Mouse (Mus musculus) kidney, postnatal 25 days (tissue): ENCODE measurements around the gene Cpeb4.

Experiments used
- DNase-seq, 2 experiments: peaks; one replicate each; pipeline ENCODE4 v3.0.0; 2021; ENCODE audit warnings: mixed read lengths in 2 of 2

Cpeb4 gene

GRCm38 (mm10) chr11:31902251-31903001 lies 30.4 kb downstream of the Cpeb4 start:
- no peak for DNase-seq

DNA sequence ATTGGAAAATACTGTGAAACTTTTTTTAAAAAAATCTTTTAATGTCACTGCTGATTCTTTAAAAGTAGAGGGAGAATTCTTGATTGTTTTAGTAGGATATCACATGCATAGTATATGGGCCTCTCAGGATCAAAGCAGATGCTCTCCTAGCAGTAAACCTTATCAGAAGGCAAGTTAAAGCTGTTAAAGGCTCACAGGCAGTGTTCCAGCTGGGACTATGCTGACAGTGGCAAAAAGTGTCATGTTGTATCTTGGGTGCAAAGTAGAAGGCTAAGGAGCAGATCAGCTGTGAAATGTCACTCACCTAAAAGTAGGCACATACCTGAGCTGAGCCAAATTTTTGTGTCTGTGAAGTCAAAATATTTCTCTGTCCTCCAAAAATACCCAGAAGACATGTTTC lies 34.5 kb downstream of the Cpeb4 start:
- DNase-seq: peak; percentile 29 to 37

GRCm38 (mm10) chr11:31907650-31908049 lies 35.6 kb downstream of the Cpeb4 start:
- DNase-seq: peak in 1 of 2 experiments; percentile 20

DNA sequence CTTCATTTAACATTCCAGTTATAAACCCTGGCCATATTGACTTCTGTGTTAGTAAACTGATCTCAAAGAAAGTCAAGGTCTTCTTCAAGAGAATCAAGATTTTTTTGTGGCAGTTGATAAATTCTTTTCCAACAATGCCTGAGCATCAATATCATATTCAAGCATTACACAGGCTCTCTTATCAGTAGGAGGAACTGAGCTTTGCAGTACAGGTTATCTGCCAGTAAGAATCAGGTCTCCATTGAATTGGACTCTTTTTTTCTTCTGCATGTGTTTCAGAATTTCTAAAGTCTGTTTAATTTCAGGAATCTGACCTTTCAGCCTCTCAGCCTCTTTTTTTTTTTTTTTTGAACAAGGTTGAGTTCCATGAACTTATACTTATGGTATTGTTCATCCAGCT lies 40.9 kb downstream of the Cpeb4 start:
- no peak for DNase-seq

DNA sequence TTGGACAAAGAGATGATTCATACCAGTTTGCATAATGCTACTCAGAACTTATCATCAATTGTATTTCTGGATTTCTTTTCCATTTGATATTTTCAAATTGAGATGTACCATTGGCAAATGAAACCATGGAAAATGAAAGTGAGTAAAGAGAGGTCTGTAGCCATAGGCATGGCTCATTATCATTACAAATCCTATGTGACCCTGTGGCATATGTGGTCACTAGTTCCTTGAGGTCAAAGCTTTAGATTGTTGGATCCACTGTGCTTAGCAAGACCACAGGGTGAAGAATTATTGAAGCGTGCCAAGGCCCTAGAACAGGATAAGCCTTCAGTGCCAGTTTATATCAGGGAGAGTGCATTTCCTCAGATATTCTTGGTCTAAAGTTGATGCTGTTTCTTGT lies 45.8 kb downstream of the Cpeb4 start:
- DNase-seq: no peak

DNA sequence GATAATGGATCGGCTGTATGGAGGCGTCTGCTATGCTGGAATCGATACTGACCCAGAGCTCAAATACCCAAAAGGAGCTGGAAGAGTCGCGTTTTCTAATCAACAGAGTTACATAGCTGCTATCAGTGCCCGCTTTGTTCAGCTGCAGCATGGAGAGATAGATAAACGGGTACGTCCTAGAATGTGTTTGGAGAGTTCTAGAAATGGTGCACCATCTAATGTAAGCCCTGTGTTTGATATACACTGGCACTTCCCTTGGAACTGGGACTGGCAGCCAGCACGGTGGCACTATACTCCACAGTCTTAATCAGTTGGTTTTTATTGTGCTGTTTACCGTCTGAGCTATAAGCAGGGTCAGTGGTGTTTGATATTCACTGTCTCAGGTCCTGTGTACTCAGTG lies 58.0 kb downstream of the Cpeb4 start:
- DNase-seq: no peak

DNA sequence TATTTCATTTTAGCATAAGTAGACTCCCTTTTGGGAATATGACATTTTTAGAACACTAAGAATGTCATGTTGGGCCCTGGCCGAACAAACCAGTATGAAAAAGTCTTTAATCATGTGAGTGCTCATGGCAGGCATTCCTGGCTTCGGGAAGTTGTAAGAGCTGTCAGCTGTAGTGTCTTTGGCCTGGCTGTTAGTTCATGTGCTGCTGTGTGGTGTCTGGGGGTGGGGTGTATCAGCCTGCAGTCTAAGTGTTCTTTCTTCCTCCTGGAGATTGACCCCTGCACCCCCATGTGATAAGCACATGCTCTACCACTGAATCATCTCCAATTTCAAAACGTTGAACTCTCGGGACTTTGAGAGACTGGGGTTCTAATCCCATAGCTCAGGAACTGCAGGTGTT lies 63.6 kb downstream of the Cpeb4 start:
- DNase-seq: no peak

GRCm38 (mm10) chr11:31936910-31937525 lies 65.0 kb downstream of the Cpeb4 start:
- DNase-seq: no peak

DNA sequence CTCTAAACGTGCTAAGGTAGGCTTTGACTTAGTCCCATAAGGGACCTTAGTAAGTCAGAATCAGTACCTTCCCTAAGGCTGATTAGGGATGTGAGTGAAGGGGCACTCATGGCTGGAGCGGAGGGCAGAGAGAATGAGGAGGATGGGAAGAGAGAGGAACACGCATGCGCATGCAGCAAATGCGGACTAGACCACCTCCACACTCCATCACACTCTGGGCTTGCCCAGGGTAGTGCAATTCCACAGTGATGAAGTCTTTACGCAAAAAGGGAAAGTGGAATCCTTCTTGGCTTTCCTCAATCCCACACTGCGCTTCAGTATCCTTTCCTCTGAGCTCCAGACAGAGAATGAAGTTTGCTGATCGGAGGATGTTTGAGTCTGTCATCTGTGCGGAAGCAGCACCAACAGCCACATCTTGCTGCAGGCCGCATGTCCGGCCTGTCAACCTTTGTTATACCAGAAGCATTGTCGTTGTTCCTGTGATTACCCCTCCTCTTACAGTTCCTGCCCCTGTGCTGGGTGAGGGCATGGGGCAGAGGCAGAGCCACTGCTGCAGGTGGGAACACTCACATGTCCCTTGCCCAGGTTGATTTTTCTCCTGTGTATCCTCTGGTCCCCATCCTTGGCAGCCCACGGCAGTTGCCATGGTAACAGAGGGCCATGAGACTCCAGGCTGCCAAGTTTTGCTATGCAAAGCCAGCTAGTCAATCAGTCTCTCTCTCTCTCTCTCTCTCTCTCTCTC lies 69.1 kb downstream of the Cpeb4 start:
- DNase-seq: no peak

- DNase-seq: no peak
Measured at GRCm38 (mm10) chr11:31941640-31942638, 69.9 kb downstream of the Cpeb4 start.

- DNase-seq: no peak
Measured at GRCm38 (mm10) chr11:31945471-31945870, 73.5 kb downstream of the Cpeb4 start.

DNA sequence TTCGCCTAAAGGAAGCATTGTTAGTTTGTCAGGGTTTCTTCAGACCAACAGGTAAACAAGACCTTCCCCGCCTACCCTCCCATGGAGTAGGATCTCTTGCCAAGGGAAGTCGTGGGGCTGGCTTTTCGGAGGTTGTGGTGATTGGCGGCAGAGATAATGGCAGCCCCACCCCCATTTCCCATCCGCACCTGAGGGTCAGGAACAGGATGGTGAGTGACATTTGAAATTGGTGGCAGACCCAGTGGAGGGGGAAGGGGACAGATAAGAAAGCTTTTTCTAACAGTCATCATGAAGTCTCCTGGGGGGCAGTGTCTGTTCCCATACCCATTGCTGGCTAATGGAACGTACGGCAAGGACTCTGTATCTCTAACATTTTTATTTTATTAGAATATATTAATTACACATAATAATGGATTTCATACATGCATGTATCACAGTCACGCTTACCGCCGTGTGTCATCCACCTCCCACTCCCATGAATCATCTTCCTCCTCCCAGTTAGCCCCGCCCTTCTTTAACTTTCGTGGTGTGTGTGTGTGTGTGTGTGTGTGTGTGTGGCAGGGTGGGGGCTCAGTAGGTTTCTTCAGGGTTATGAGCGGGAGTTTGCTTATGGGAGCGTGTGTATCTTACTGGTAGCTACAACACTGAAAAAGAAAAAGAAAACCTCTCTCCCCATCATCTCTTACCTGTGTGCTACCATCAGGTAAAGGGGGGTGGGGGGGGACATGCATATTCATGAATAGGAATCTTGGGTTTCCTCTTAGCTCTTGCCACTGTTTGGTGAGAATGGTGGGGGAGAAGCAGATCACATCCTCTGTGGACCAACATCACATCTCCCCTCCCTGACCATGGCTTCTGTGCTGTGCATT lies 76.7 kb downstream of the Cpeb4 start:
- no peak for DNase-seq

DNA sequence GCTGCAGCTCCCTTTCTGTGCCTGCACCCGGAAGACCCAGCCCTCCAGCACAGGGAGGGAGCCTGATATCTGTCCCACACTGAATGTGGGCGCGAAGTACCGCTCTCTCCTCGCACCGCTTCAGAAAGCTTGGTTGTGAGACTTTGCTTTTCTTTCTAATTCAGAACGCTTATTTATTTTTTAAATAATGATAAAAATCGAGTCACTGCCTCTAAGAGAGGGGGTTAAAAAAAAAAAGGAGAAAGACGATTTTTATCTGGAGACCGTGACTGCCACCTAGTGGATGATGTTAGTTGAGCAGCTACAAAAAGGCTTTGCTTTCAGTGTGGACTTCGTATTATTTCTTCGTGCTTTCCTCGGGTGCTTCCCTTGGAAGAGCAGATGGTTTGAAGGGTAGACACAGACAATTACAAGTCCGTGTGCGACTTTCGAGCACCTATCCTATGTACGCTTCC lies 77.3 kb downstream of the Cpeb4 start:
- peak; percentile 53 to 85 for DNase-seq

- DNase-seq: no peak
Measured at GRCm38 (mm10) chr11:31960071-31960470, 88.1 kb downstream of the Cpeb4 start.

DNA sequence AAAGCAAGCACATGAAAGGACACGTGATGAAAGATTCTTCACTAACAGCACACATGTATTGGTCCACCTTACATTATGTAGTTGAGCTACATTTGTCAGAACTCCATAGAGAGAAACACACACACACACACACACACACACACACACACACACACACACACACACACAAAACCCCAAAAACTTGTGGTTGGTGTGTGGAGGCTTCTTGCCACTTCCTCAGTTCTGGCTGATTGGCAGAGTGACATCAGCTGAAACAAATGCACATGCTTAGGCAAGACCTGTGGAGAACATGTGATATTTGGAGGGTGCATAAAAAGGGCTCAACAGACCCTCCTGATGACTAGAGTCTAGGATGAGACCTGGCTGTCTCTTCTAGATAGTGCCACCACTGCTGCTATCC lies 92.0 kb downstream of the Cpeb4 start:
- no peak for DNase-seq

DNA sequence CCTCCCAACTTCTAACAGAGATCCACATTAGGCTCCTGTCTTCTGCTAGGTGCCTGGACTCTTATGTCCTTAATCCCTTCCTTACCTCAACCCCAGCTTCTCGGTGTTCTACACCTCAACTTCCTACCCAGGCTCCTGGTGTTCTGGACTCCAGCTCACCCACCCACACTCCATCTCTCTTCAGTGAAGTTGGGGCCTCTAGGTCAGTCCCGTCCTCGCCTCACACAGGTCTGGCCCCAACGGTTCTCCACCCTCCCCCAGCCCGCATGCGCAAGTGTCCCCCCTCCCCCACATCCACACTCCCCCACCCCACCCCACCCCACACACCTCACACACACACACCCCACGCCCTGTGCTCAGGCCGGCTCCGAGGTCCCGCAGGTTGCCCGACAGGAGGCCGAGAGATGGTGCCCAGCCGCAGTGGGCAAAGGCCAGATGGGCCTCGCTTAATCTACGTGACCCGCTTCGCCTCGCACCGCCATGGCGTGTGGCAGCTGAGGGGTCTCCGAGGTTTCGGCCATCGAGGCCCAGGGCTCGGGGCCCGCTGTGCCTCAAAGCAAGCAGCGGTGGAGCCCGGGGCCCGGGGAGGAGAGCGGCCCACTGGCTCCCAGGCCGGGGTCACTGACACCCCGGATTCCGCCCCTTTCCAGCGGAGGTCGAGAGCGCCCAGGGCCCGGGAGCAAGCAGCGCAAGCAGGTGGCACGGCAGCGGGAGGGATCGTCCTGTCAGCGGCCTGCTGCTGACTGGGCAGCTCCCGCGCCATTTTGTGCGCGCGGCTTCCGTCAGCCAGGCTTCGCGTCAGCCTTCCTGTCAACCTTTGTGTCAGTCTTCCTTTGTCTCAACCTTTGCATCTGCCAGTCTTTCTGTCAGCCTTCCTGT lies 93.5 kb downstream of the Cpeb4 start, which contains the start of gene 4930524B15Rik:
TSS of gene 4930524B15Rik (plus strand) at position 337 of the 879 bp plus-strand sequence.
- DNase-seq: peak in 1 of 2 experiments; percentile 38

- no peak for DNase-seq
Measured at GRCm38 (mm10) chr11:31974132-31974531, 102.1 kb downstream of the Cpeb4 start.

- no peak for DNase-seq
Measured at GRCm38 (mm10) chr11:31974826-31975225, 102.8 kb downstream of the Cpeb4 start.

DNA sequence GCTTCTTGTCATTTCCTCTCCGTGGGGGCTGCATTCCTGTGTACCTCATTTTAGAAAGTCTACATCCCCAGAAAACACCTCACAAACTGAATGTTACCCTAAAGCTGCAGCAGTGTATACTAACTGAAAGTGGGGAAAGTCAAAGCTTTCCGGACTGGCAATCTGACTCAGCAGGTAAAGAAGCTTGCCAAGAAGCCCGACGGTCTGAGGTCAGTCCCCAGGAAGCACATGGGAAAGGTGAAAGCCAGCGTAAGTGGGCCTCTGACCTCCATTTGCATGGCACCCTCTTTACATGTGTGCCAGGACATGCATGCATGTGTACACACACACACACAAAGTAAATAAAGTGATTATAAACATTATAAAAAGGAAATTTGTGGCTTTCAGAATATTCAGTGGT lies 103.7 kb downstream of the Cpeb4 start:
- no peak for DNase-seq

- DNase-seq: no peak
Measured at GRCm38 (mm10) chr11:31976137-31976536, 104.1 kb downstream of the Cpeb4 start.
